In the genomic region with DNA sequence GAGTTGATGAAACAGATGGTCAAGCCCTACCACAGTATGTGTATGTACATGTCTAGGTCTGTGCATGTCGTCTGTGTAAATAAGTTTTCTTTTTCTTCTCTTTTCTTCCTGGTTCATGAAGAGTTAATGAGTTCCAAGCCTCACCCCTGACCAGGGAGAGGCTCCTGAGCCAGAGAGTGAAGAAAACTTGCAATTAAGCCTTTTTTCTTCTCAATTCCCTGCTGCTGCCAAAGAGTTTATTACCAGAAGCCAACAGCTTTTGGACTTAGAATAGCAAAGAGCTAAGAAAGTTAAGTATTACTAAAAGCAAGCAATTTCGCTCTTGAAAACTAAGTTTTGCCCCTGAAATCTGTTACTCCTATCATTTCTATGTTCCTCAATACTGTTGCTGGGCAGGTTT, we compare ENCODE assay signal across 20 mouse cellular contexts.
DNase-seq lines count a peak whose midpoint lies in the region; ATAC-seq and TF ChIP-seq lines count a peak whose summit lies in the region.
"Had no signal": no experiment of that assay in that cellular context is flagged by ENCODE, and none has a peak within 500 bp of the region (broad histone marks: within the 10 kb centered on the region; RNA-seq: fewer than 3 reads in every experiment).

No protein-coding gene starts in this region.

- peaks cover 23% of the 10 kb centered on the region for H3K4me1 ChIP-seq in kidney, adult 2 months (ENCODE audit: control insufficient read depth, insufficient read depth, low read length)
- H3K4me1 ChIP-seq in kidney, embryonic 16.5 days (ENCODE audit: insufficient read depth, low read length), result peaks cover 31% of the 10 kb centered on the region
- H3K4me1 ChIP-seq: embryonic facial prominence, embryonic 12.5 days had no signal

- TF ChIP-seq CTCF in kidney, adult 2 months (conservative IDR thresholded peaks at IDR 0.05; ENCODE audit: insufficient read depth, insufficient read length, low read depth, low read length), result no peak

- H3K27ac ChIP-seq in kidney, adult 2 months (ENCODE audit: insufficient read depth, low read depth, low read length), result peak overlapping the region; percentile 98
- H3K27ac ChIP-seq in kidney, embryonic 16.5 days (ENCODE audit: low read length), result peak overlapping the region; percentile 73
- H3K27ac ChIP-seq: embryonic facial prominence, embryonic 12.5 days; forebrain, embryonic 12.5 days; heart, embryonic 10.5 days; hindbrain, embryonic 14.5 days had no signal

- no peak for TF ChIP-seq POLR2A in kidney, adult 2 months (IDR thresholded peaks at IDR 0.05; ENCODE audit: low read depth, low read length)

- no peaks in the 10 kb centered on the region for H3K36me3 ChIP-seq in kidney, adult 2 months (ENCODE audit: control insufficient read depth, insufficient read depth, low read length)
- H3K36me3 ChIP-seq in kidney, embryonic 16.5 days (ENCODE audit: insufficient read depth, low read length), result 0 out of 2 replicates have a peak, but pooled peaks cover 2% of the 10 kb centered on the region
- H3K36me3 ChIP-seq: embryonic facial prominence, embryonic 12.5 days; forebrain, embryonic 12.5 days; G1E; heart, embryonic 10.5 days had no signal

- no peak overlapping the region for H3K9ac ChIP-seq in kidney, embryonic 16.5 days (replicated peaks; ENCODE audit: low read length)
- H3K9ac ChIP-seq: embryonic facial prominence, embryonic 12.5 days; forebrain, embryonic 12.5 days; hindbrain, embryonic 14.5 days had no signal

- ATAC-seq in kidney, embryonic 16.5 days (ENCODE audit: low FRiP score, low TSS enrichment), result no peak
- ATAC-seq: forebrain, embryonic 16.5 days had no signal

- no peaks in the 10 kb centered on the region for H3K27me3 ChIP-seq in kidney, adult 2 months (replicated peaks; ENCODE audit: control insufficient read depth, insufficient read depth, low read length)
- H3K27me3 ChIP-seq in kidney, embryonic 16.5 days (ENCODE audit: insufficient read depth, low read length), result no peaks in the 10 kb centered on the region
- H3K27me3 ChIP-seq: embryonic facial prominence, embryonic 12.5 days; forebrain, embryonic 12.5 days had no signal

- no peak overlapping the region for H3K4me3 ChIP-seq in kidney, adult 2 months (ENCODE audit: insufficient read depth, low read depth, low read length)
- no peak overlapping the region for H3K4me3 ChIP-seq in kidney, embryonic 16.5 days (ENCODE audit: low read length)
- H3K4me3 ChIP-seq: embryonic facial prominence, embryonic 12.5 days; forebrain, embryonic 12.5 days; heart, embryonic 10.5 days had no signal

- DNase-seq in kidney, adult 2 months, result peak; percentile 81
- no peak for DNase-seq in kidney, adult 18-20 months
- peak; percentile 80 for DNase-seq in kidney, adult 9 months
- peak; percentile 23 to 58 for DNase-seq in kidney, postnatal 36 days
- no peak for DNase-seq in lung, postnatal 10 days
- DNase-seq in yolk sac, embryonic 10.5 days (ENCODE audit: low spot score), result no peak
- DNase-seq: adrenal gland, adult 8-10 months; adrenal gland, postnatal 36 days; cerebellum, adult 2 months; embryo, embryonic 11 days; gastrocnemius, postnatal 10 days; heart, adult 18-20 months; heart, postnatal 14 days had no signal

- WGBS in kidney, adult 2 months, result 36% methylated on average over 2 of the region's 2 CpGs
- 50% methylated on average over 2 of the region's 2 CpGs for WGBS in kidney, embryonic 16.5 days

- peaks cover 4% of the 10 kb centered on the region; the same call in 1 of the 2 replicates for H3K9me3 ChIP-seq in kidney, embryonic 16.5 days (ENCODE audit: low read length)
- H3K9me3 ChIP-seq: embryonic facial prominence, embryonic 12.5 days; forebrain, embryonic 12.5 days; heart, embryonic 10.5 days had no signal

- no peak overlapping the region for H3K4me2 ChIP-seq in kidney, embryonic 16.5 days (replicated peaks; ENCODE audit: low read depth, low read length)
- H3K4me2 ChIP-seq: embryonic facial prominence, embryonic 12.5 days; forebrain, embryonic 12.5 days; hindbrain, embryonic 14.5 days had no signal

Comparison
In these comparisons a context has a peak if more than half of its experiments do, and no peak if none do; other contexts are left out.
1. DNase-seq: peak in kidney, adult 2 months (single experiment), kidney, adult 9 months (single experiment) and kidney, postnatal 36 days (2 of 2); none in kidney, adult 18-20 months (single experiment), lung, postnatal 10 days (single experiment) and yolk sac, embryonic 10.5 days (single experiment).